Mouse (Mus musculus) embryonic facial prominence, embryonic 10.5 days (tissue): Measurements from ENCODE around the gene Tlx2. TPM values are rescaled to one million over a fixed set of nuclear protein-coding genes. Genes with fewer than 3 reads are reported as not detected.

ENCODE experiments used
- DNase-seq: peaks from one replicate; pipeline ENCODE4 v3.0.0-alpha.2; 2017; ENCODE audit warnings: low spot score
- H3K27ac ChIP-seq: fragments of 300-500 bp; sonication (generic); replicated peaks from 2 replicates; pipeline ENCODE4 v1.5.1; 2016; ENCODE audit warnings: mild to moderate bottlenecking
- H3K27me3 ChIP-seq: fragments of 300-500 bp; sonication (generic); replicated peaks from 2 replicates; pipeline ENCODE4 v1.6.1; 2016; ENCODE audit warnings: low read depth, mild to moderate bottlenecking; ENCODE audit not compliant: poor library complexity, severe bottlenecking
- H3K36me3 ChIP-seq: fragments of 300-500 bp; sonication (generic); replicated peaks from 2 replicates; pipeline ENCODE4 v1.6.1; 2016; ENCODE audit warnings: mild to moderate bottlenecking, moderate library complexity
- H3K4me1 ChIP-seq: fragments of 300-500 bp; sonication (generic); 2 replicates; pipeline ENCODE4 v1.6.1; 2016
- H3K4me3 ChIP-seq: fragments of 300-500 bp; sonication (generic); 2 replicates; pipeline ENCODE4 v1.5.1; 2016; ENCODE audit warnings: mild to moderate bottlenecking, moderate library complexity
- H3K9me3 ChIP-seq: fragments of 300-500 bp; sonication (generic); 2 replicates; pipeline ENCODE4 v1.6.1; 2016; ENCODE audit warnings: mild to moderate bottlenecking
- WGBS: fragments of 180-500 bp; shearing (Covaris S2); methylation state at CpG from one replicate; pipeline ENCODE4 v1.1.7; 2016; 5-methylcytosine and 5-hydroxymethylcytosine counted together
- microRNA counts: library from miRNA; unstranded; fragments of <30 nt; microRNA quantifications from one replicate; lab custom pipeline; 2017
- microRNA-seq: library from miRNA; unstranded; fragments of <30 nt; microRNA quantifications from one replicate; pipeline ENCODE4, GENCODE M21; 2017
- polyA plus RNA-seq: library from polyadenylated mRNA; unstranded; fragments of >200 nt; fragmentation: Nextera tagmentation; extraction: Ambion mirVana; gene quantifications from 2 replicates; pipeline ENCODE4 v1.2.1, GENCODE M21; 2016

Gene Tlx2
- polyA plus RNA-seq, 1 experiment from 2014 or later, result 10.4 TPM

DNA sequence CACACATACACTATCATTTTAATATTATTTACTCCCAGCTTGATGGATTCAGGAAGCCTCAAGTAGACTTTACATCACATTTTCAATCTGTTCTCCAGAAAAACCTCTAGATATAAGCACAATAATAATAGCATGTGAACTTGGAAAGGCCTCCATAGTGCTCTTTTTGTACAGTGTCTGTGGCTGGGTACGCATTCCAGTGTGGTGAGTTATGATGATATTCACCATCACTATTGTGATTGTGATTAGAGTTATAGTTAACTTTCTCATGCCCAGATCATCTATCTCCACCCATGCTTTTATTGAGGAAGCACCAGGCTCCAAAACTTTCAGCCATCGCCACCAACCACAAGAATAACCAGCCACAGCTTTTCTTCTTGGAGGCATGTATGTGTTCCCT, 46.3 kb downstream of the Tlx2 start:
- Histone ChIP-seq H3K27me3 (peaks cover 31% of the 10 kb centered on the region), H3K36me3 (no peaks in the 10 kb centered on the region), H3K4me3 (no peak overlapping the region), H3K27ac (no peak overlapping the region), H3K9me3 (no peaks in the 10 kb centered on the region), H3K4me1 (peaks cover 12% of the 10 kb centered on the region)
- 95% methylated on average over 2 of the region's 2 CpGs for WGBS
- no peak for DNase-seq

DNA sequence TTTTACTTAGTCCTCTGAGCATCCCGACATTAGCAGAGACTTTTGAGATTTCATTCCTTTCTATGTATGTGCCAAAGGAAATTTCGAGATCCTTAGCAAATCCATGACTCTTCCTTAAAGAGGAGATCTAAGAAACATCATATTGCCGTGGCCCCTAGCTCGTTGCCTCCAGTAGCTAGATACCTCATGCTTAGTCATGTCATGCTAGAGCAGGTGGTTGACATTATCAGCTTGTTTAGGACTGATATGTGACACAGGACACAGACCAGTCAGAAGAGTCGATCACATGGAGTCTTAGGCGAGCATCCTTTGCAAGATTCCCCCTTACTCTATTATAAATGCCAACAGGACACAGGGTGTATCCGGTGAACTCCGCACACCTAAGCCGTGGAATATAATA, 47.1 kb downstream of the Tlx2 start:
- DNase-seq, result no peak
- Histone ChIP-seq H3K36me3 (no peaks in the 10 kb centered on the region), H3K4me1 (peaks cover 8% of the 10 kb centered on the region), H3K27me3 (peaks cover 23% of the 10 kb centered on the region), H3K9me3 (0 out of 2 replicates have a peak, but pooled peaks cover 2% of the 10 kb centered on the region), H3K27ac (no peak overlapping the region), H3K4me3 (no peak overlapping the region)
- WGBS, result 89% methylated on average over 9 of the region's 9 CpGs

DNA sequence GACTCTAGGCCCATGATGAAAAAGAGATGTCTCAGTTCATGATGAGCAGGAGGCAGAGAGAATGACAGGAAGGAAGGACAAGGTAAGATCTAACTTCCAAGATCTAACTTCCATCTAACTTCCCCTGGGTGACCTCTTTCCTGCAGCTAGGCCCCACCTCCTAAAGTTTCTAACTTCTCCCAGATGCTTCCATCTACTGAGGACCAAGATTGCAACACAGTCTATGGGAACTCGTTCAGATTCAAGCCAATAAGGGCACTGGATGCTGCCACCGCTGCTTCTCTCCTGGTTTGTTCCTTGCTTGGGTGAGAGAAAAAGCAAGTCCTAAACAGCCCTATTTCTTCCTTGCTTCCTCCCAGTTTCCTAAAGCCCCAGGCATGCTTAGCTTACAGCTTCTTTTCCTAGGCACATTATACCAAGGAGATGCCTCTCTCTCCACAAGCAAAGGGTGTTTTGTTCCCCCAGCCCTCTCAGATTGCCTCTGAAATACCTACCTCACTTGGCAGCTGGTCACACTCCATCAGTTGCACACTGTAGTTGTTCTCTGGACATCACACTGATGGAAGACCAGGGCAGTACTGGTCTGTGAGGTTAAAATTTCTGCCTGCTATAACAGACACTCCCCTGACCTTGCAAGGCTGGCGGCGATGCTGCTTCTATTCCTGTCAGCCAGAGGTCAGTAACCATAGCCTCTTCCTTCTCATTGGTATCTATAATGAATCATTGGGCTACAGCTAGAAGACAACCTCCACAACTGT, 49.1 kb downstream of the Tlx2 start:
- no peak for DNase-seq
- Histone ChIP-seq H3K4me1 (no peaks in the 10 kb centered on the region), H3K27ac (no peak overlapping the region), H3K4me3 (no peak overlapping the region), H3K36me3 (no peaks in the 10 kb centered on the region), H3K27me3 (0 out of 2 replicates have a peak, but pooled peaks cover 6% of the 10 kb centered on the region), H3K9me3 (0 out of 2 replicates have a peak, but pooled peaks cover 2% of the 10 kb centered on the region)
- WGBS, result 82% methylated on average over 4 of the region's 4 CpGs

DNA sequence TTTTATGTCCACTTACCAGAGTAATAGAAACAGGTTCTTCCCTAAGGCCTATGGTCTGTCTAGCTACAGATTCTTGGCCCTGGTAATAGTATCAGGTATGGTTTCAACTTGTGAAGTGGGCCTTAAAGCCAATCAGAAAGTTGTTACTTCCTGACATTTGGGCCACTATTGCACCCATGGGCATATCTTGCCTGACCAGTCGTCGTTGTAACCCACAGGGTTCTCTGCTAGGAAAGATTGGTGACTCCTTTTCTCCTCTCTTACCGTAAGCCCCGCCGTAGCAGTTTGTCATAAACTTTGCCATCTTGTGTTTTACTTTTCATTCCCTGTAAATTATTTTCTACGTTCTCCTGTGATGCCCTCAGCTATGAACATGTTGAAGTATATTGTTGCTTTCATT, 50.0 kb downstream of the Tlx2 start:
- no peak overlapping the region for H3K4me3 ChIP-seq
- 0 out of 2 replicates have a peak, but pooled peaks cover 2% of the 10 kb centered on the region for H3K9me3 ChIP-seq
- 0 out of 2 replicates have a peak, but pooled peaks cover 5% of the 10 kb centered on the region for H3K27me3 ChIP-seq
- no peak for DNase-seq
- no peaks in the 10 kb centered on the region for H3K4me1 ChIP-seq
- H3K27ac ChIP-seq, result no peak overlapping the region
- no peaks in the 10 kb centered on the region for H3K36me3 ChIP-seq
- 90% methylated on average over 6 of the region's 6 CpGs for WGBS

DNA sequence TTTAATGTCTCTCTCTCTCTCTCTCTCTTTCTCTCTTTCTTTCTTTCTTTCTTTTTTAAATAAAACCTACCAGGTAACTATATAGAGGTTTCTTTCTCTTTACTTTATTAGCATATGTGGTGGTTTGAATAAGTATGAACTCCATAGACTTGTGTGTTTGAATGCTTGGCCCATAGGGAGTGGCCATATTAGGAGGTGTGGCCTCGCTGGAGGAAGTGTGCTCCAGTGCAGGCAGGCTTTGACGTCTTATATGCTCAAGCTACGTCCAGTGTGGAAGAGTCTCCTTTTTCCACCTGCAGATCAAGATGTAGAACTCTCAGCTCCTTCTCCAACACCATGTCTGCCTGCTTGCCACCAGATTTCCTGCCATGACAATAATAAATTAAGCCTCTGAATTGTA, 51.0 kb downstream of the Tlx2 start:
- no peak for DNase-seq
- H3K9me3 ChIP-seq, result 0 out of 2 replicates have a peak, but pooled peaks cover 2% of the 10 kb centered on the region
- 0 out of 2 replicates have a peak, but pooled peaks cover 5% of the 10 kb centered on the region for H3K27me3 ChIP-seq
- H3K4me1 ChIP-seq, result no peaks in the 10 kb centered on the region
- no peak overlapping the region for H3K4me3 ChIP-seq
- no peak overlapping the region for H3K27ac ChIP-seq
- no peaks in the 10 kb centered on the region for H3K36me3 ChIP-seq
- WGBS, result 71% methylated on average over 3 of the region's 3 CpGs

MicroRNAs encoded within 50 kb of the gene (microRNA counts, 519-probe panel; counts per million panel counts)
- 188 counts per million, percentile 57 among the panel's probes with 10 or more counts for microRNA mmu-miR-3470a+mmu-miR-3470b (lab: Ali Mortazavi, UCI)

Small RNA genes lying within 50 kb of the gene (microRNA-seq; reads per million reads assigned to microRNA genes)
- gene Mir3470a (not detected), gene Mir7040 (not detected)

Other genes starting within 250 kb of the Tlx2 start
- 1.4 and 2.1 TPM in 2 replicates for gene Sema4f, start 130.5 kb downstream of the Tlx2 start, polyA plus RNA-seq
- 0.31 and 0.56 TPM in 2 replicates for gene M1ap, start 123.4 kb downstream of the Tlx2 start, polyA plus RNA-seq
- gene Dok1, start 36.8 kb downstream of the Tlx2 start, polyA plus RNA-seq, result 11.1 and 12.2 TPM in 2 replicates
- gene Loxl3, start 36.1 kb downstream of the Tlx2 start, polyA plus RNA-seq, result 11.4 and 11.6 TPM in 2 replicates
- 148 and 172 TPM in 2 replicates for gene Aup1, start 15.8 kb downstream of the Tlx2 start, polyA plus RNA-seq
- gene Htra2, start 15.0 kb downstream of the Tlx2 start, polyA plus RNA-seq, result 83.5 and 90.0 TPM in 2 replicates
- 1.8 and 2.8 TPM in 2 replicates for gene Dqx1, start 12.4 kb downstream of the Tlx2 start, polyA plus RNA-seq
- gene Pcgf1, start 7.6 kb upstream of the Tlx2 start, polyA plus RNA-seq, result 45.7 and 49.5 TPM in 2 replicates
- gene Lbx2, start 16.1 kb upstream of the Tlx2 start, polyA plus RNA-seq, result 0.45 and 0.59 TPM in 2 replicates
- gene Ccdc142, start 31.3 kb upstream of the Tlx2 start, polyA plus RNA-seq, result 2.4 and 2.8 TPM in 2 replicates
- 1.8 and 2.1 TPM in 2 replicates for gene Gm42688, start 31.3 kb upstream of the Tlx2 start, polyA plus RNA-seq
- 144 and 145 TPM in 2 replicates for gene Mrpl53, start 38.7 kb upstream of the Tlx2 start, polyA plus RNA-seq
- gene Mogs, start 45.2 kb upstream of the Tlx2 start, polyA plus RNA-seq, result 41.0 and 44.1 TPM in 2 replicates
- gene Wbp1, start 51.3 kb upstream of the Tlx2 start, polyA plus RNA-seq, result 147 and 172 TPM in 2 replicates
- 18.6 and 20.2 TPM in 2 replicates for gene Ino80b, start 55.1 kb upstream of the Tlx2 start, polyA plus RNA-seq
- 38.2 and 39.0 TPM in 2 replicates for gene Rtkn, start 65.2 kb upstream of the Tlx2 start, polyA plus RNA-seq
- gene Wdr54, start 86.1 kb upstream of the Tlx2 start, polyA plus RNA-seq, result 10.2 and 11.2 TPM in 2 replicates
- 1.3 and 2.1 TPM in 2 replicates for gene 1700003E16Rik, start 86.1 kb upstream of the Tlx2 start, polyA plus RNA-seq
- 112 and 116 TPM in 2 replicates for gene Dctn1, start 95.6 kb upstream of the Tlx2 start, polyA plus RNA-seq
- 0.70 and 0.97 TPM in 2 replicates for gene Slc4a5, start 149.5 kb upstream of the Tlx2 start, polyA plus RNA-seq